ENCODE assay signal across 23 mouse cellular contexts in the genomic region with DNA sequence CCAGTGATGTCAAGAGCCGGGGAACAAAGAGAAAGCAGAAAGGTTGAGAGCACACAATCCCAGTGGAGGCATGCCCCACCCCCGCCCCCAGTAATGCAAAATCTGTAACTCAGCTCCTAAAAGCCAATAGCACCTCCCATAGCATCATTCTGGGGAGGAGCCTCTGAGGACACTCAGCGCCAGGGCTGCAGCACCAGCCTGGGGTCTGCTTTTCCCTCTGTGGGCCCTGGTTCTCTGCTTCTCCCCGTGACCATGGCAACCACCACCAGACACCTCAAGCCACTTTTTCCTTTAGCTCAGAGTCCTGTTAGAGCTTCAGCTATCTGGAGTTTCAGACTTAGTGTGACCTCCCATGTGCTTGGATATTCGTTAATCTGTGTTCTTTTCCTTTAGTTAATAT. TPM values are rescaled to one million over a fixed set of nuclear protein-coding genes. Genes with fewer than 3 reads are reported as not detected.
"Had no signal": no experiment of that assay in that cellular context is flagged by ENCODE, and none has a peak within 500 bp of the region (broad histone marks: within the 10 kb centered on the region; RNA-seq: fewer than 3 reads in every experiment).

No protein-coding gene starts in this region.

- H3K9me3 ChIP-seq: limb, embryonic 12.5 days; limb, embryonic 15.5 days; neural tube, embryonic 12.5 days; neural tube, embryonic 15.5 days had no signal

- H3K9ac ChIP-seq: limb, embryonic 12.5 days; limb, embryonic 15.5 days; liver, embryonic 14.5 days; liver, postnatal 0 days; lung, embryonic 14.5 days; neural tube, embryonic 12.5 days; neural tube, embryonic 15.5 days had no signal

- ATAC-seq: liver, postnatal 0 days; lung, postnatal 0 days had no signal

- H3K27me3 ChIP-seq: limb, embryonic 12.5 days; limb, embryonic 15.5 days; neural tube, embryonic 12.5 days; neural tube, embryonic 15.5 days had no signal

- H3K27ac ChIP-seq: limb, embryonic 12.5 days; limb, embryonic 15.5 days; liver, embryonic 14.5 days; macrophage; neural tube, embryonic 12.5 days; neural tube, embryonic 15.5 days; stomach, postnatal 0 days had no signal

- H3K4me2 ChIP-seq: limb, embryonic 12.5 days; limb, embryonic 15.5 days; liver, embryonic 11.5 days; lung, embryonic 14.5 days; neural tube, embryonic 12.5 days; neural tube, embryonic 15.5 days had no signal

- H3K36me3 ChIP-seq: limb, embryonic 12.5 days; limb, embryonic 15.5 days; neural tube, embryonic 12.5 days; neural tube, embryonic 15.5 days had no signal

- H3K4me1 ChIP-seq: limb, embryonic 12.5 days; neural tube, embryonic 12.5 days; neural tube, embryonic 15.5 days had no signal

- DNase-seq: kidney, adult 11 months; kidney, adult 9 months; kidney, postnatal 14 days; kidney, postnatal 4 days; left cerebral cortex, postnatal 4 days; liver, postnatal 0 days; lung, embryonic 14.5 days; right cerebral cortex, postnatal 14 days; right cerebral cortex, postnatal 4 days; thymus, adult 2 months; thymus, postnatal 14 days; thymus, postnatal 4 days had no signal

- H3K4me3 ChIP-seq: limb, embryonic 12.5 days; limb, embryonic 15.5 days; myocyte; neural tube, embryonic 12.5 days; neural tube, embryonic 15.5 days had no signal

RNA-seq across cellular contexts. Expression of gene Dazl, which starts 15.4 kb away (rescaled TPM):
- total RNA-seq: monocyte, adult 5-6 weeks had no signal
- polyA plus RNA-seq: limb, embryonic 12.5 days; liver, postnatal 0 days; lung, postnatal 0 days; macrophage; myocyte; neural tube, embryonic 12.5 days had no signal
